Mouse (Mus musculus): ENCODE data around the gene Carns1.

DNA sequence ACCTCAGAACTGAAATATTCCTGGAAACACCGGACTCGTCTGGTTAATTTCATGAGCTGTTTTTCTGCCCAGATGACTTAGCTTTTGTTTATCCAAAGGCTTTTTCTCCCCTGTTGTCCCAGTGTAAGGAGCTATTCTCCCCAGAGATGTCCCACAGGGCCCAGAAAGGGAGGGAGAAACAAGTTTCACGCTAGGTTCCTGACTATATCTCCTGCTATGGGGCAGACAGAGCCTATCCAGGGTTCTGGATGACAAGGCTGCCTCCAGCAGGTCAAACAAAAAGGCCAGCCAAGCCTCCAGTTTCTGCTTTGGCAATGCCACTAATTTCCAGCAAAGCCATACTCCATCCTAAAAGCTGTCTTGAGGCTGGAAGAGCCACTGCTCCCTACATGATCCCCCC, 42.6 kb upstream of the Carns1 start:
- no peak for TF ChIP-seq CTCF (IDR thresholded peaks at IDR 0.05; ENCODE audit: low read depth)
- TF ChIP-seq EP300 (IDR thresholded peaks at IDR 0.05; ENCODE audit: low read depth) = no peak
